ENCODE assay signal across 8 mouse cellular contexts in the genomic region with DNA sequence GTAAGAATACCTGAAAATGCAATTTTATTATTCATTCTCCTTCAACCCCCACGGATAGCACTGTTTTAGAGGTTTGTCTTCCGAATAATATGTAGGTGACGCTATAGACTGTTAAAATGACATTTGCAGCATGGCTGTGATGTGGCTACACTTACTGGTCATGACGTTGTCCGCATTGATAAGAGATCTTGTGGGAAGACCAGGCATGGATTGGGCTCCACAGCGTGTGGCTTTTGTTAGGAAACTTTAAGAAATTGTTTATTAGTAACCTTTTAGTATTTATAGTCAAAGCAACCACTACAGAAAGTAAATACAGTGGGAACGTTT. TPM values are rescaled to one million over a fixed set of nuclear protein-coding genes. Genes with fewer than 3 reads are reported as not detected.
DNase-seq lines count a peak whose midpoint lies in the region; ATAC-seq and TF ChIP-seq lines count a peak whose summit lies in the region.

No protein-coding gene starts in this region.

- DNase-seq in gastrocnemius, adult 2 months = no peak
- no peak for DNase-seq in gastrocnemius, postnatal 10 days
- no peak for DNase-seq in midbrain, embryonic 10.5 days (ENCODE audit: low spot score)
- no peak for DNase-seq in gastrocnemius, adult 18-20 months (ENCODE audit: low spot score)
- DNase-seq in urinary bladder, postnatal 14 days (ENCODE audit: low spot score) = no peak
- no peak for DNase-seq in retina, embryonic 14.5 days (ENCODE audit: low spot score)

- peak; percentile 27; the same call in 1 of the 2 replicates for ATAC-seq in hindbrain, embryonic 12.5 days (ENCODE audit: low FRiP score)

- H3K4me2 ChIP-seq in hindbrain, embryonic 12.5 days (replicated peaks) = peak overlapping the region; percentile 97

- H3K4me3 ChIP-seq in gastrocnemius, adult 2 months = peak overlapping the region; percentile 91
- peak overlapping the region; percentile 56 for H3K4me3 ChIP-seq in brown adipose tissue, adult 24 weeks (ENCODE audit: insufficient read depth, low read depth, low read length)
- H3K4me3 ChIP-seq in hindbrain, embryonic 12.5 days = peak overlapping the region; percentile 62
- peak overlapping the region; percentile 77 for H3K4me3 ChIP-seq in midbrain, embryonic 10.5 days

- 1% methylated on average over 7 of the region's 7 CpGs for WGBS in hindbrain, embryonic 12.5 days
- 1% methylated on average over 7 of the region's 7 CpGs for WGBS in midbrain, embryonic 10.5 days

- no peaks in the 10 kb centered on the region for H3K9me3 ChIP-seq in hindbrain, embryonic 12.5 days (replicated peaks)
- H3K9me3 ChIP-seq in midbrain, embryonic 10.5 days (replicated peaks) = no peaks in the 10 kb centered on the region

- peak overlapping the region; percentile 91 for H3K27ac ChIP-seq in gastrocnemius, adult 2 months
- H3K27ac ChIP-seq in brown adipose tissue, adult 24 weeks (replicated peaks; ENCODE audit: low read depth, low read length) = no peak overlapping the region
- peak overlapping the region; percentile 85 for H3K27ac ChIP-seq in hindbrain, embryonic 12.5 days
- peak overlapping the region; percentile 42; the same call in 1 of the 2 replicates for H3K27ac ChIP-seq in midbrain, embryonic 10.5 days (replicated peaks)

- H3K9ac ChIP-seq in hindbrain, embryonic 12.5 days = peak overlapping the region; percentile 72; the same call in 1 of the 2 replicates

- no peak; the same call in 1 of the 2 replicates for TF ChIP-seq CTCF in gastrocnemius, adult 2 months (IDR thresholded peaks at IDR 0.05)

- peaks cover 10% of the 10 kb centered on the region for H3K27me3 ChIP-seq in hindbrain, embryonic 12.5 days
- peaks cover 19% of the 10 kb centered on the region for H3K27me3 ChIP-seq in midbrain, embryonic 10.5 days (ENCODE audit: low read depth, poor library complexity, severe bottlenecking)

- intact Hi-C loops in gastrocnemius, adult 2 months (cut with DNase I) = loop anchor here (5.0 kb wide), 1 partner anchor 37 kb away; no protein-coding TSS in a partner anchor

- no peaks in the 10 kb centered on the region for H3K36me3 ChIP-seq in hindbrain, embryonic 12.5 days
- peaks cover 8% of the 10 kb centered on the region for H3K36me3 ChIP-seq in midbrain, embryonic 10.5 days

- H3K4me1 ChIP-seq in brown adipose tissue, adult 24 weeks (ENCODE audit: control insufficient read depth, insufficient read depth, insufficient read length, low read length) = no peaks in the 10 kb centered on the region
- peaks cover 15% of the 10 kb centered on the region for H3K4me1 ChIP-seq in hindbrain, embryonic 12.5 days
- peaks cover 53% of the 10 kb centered on the region for H3K4me1 ChIP-seq in midbrain, embryonic 10.5 days

RNA-seq across cellular contexts. Expression of gene Samd4, which starts 2.7 kb away (rescaled TPM):
- total RNA-seq in gastrocnemius, adult 2 months (2021) = 10 to 100 TPM; 50.6 to 52.6 TPM
- total RNA-seq in gastrocnemius, postnatal 10 days (2021) = 10 to 100 TPM; 39.4 to 46.3 TPM
- 3.3 TPM in 2 replicates for polyA plus RNA-seq in brown adipose tissue, adult 24 weeks (2012; ENCODE audit: insufficient read depth, insufficient read length, missing spikeins)
- polyA plus RNA-seq in hindbrain, embryonic 12.5 days (2016; fragmentation: Nextera tagmentation; extraction: Ambion mirVana) = 6.7 and 7.0 TPM in 2 replicates
- polyA plus RNA-seq in midbrain, embryonic 10.5 days (2016; fragmentation: Nextera tagmentation; extraction: Ambion mirVana) = 3.3 and 3.8 TPM in 2 replicates
- 10 to 100 TPM; 54.5 to 72.9 TPM for total RNA-seq in gastrocnemius, adult 18-20 months (2021)

RNA-seq across cellular contexts. Expression of gene Cgrrf1, which starts 53.5 kb away (rescaled TPM):
- 10 to 100 TPM; 53.0 to 58.9 TPM for total RNA-seq in gastrocnemius, adult 2 months (2021)
- 10 to 100 TPM; 37.3 to 38.6 TPM for total RNA-seq in gastrocnemius, postnatal 10 days (2021)
- polyA plus RNA-seq in brown adipose tissue, adult 24 weeks (2012; ENCODE audit: insufficient read depth, insufficient read length, missing spikeins) = 54.0 and 58.7 TPM in 2 replicates
- polyA plus RNA-seq in hindbrain, embryonic 12.5 days (2016; fragmentation: Nextera tagmentation; extraction: Ambion mirVana) = 25.2 and 26.4 TPM in 2 replicates
- polyA plus RNA-seq in midbrain, embryonic 10.5 days (2016; fragmentation: Nextera tagmentation; extraction: Ambion mirVana) = 36.4 and 37.6 TPM in 2 replicates
- total RNA-seq in gastrocnemius, adult 18-20 months (2021) = 10 to 100 TPM; 48.2 to 52.4 TPM
